Mouse (Mus musculus) neural tube, embryonic 13.5 days (tissue): Measurements from ENCODE around the gene Cmtm7. TPM values are rescaled to one million over a fixed set of nuclear protein-coding genes. Genes with fewer than 3 reads are reported as not detected.
A peak's percentile ranks its signal among the peaks of the same experiment; 100 is the strongest.

ENCODE experiments used
- ATAC-seq: fragments of 200-750 bp; cut with Nextera tagmentation; 2 replicates; pipeline ENCODE4 v1.8.0; 2017; ENCODE audit warnings: low read depth, mild to moderate bottlenecking, moderate TSS enrichment, moderate library complexity
- H3K27ac ChIP-seq: fragments of 300-500 bp; sonication (generic); replicated peaks from 2 replicates; pipeline ENCODE4 v1.5.1; 2015; ENCODE audit warnings: moderate library complexity, mild to moderate bottlenecking, inconsistent platforms
- H3K27me3 ChIP-seq: fragments of 300-500 bp; sonication (generic); 2 replicates; pipeline ENCODE4 v1.6.1; 2015; ENCODE audit warnings: mild to moderate bottlenecking, inconsistent platforms
- H3K36me3 ChIP-seq: fragments of 300-500 bp; sonication (generic); 2 replicates; pipeline ENCODE4 v1.6.1; 2015; ENCODE audit warnings: mild to moderate bottlenecking, inconsistent platforms
- H3K4me1 ChIP-seq: fragments of 300-500 bp; sonication (generic); replicated peaks from 2 replicates; pipeline ENCODE4 v1.6.1; 2015; ENCODE audit warnings: inconsistent platforms
- H3K4me2 ChIP-seq: fragments of 300-500 bp; sonication (generic); 2 replicates; pipeline ENCODE4 v1.6.1; 2015; ENCODE audit warnings: inconsistent platforms, mild to moderate bottlenecking, moderate library complexity
- H3K4me3 ChIP-seq: fragments of 300-500 bp; sonication (generic); 2 replicates; pipeline ENCODE4 v1.5.1; 2015; ENCODE audit warnings: mild to moderate bottlenecking, inconsistent platforms
- H3K9ac ChIP-seq: fragments of 300-500 bp; sonication (generic); 2 replicates; pipeline ENCODE4 v1.6.1; 2015; ENCODE audit warnings: moderate library complexity, mild to moderate bottlenecking, inconsistent platforms
- H3K9me3 ChIP-seq: fragments of 300-500 bp; sonication (generic); 2 replicates; pipeline ENCODE4 v1.6.1; 2016; ENCODE audit warnings: inconsistent platforms
- WGBS: fragments of 180-500 bp; shearing (Covaris S2); methylation state at CpG from one replicate; pipeline ENCODE4 v1.1.7; 2015; 5-methylcytosine and 5-hydroxymethylcytosine counted together
- polyA plus RNA-seq: library from polyadenylated mRNA; unstranded; fragments of >200 nt; fragmentation: Nextera tagmentation; extraction: Ambion mirVana; gene quantifications from 2 replicates; pipeline ENCODE4 v1.2.1, GENCODE M21; 2015

Cmtm7 gene
- 22.0 and 26.6 TPM in 2 replicates for polyA plus RNA-seq

DNA sequence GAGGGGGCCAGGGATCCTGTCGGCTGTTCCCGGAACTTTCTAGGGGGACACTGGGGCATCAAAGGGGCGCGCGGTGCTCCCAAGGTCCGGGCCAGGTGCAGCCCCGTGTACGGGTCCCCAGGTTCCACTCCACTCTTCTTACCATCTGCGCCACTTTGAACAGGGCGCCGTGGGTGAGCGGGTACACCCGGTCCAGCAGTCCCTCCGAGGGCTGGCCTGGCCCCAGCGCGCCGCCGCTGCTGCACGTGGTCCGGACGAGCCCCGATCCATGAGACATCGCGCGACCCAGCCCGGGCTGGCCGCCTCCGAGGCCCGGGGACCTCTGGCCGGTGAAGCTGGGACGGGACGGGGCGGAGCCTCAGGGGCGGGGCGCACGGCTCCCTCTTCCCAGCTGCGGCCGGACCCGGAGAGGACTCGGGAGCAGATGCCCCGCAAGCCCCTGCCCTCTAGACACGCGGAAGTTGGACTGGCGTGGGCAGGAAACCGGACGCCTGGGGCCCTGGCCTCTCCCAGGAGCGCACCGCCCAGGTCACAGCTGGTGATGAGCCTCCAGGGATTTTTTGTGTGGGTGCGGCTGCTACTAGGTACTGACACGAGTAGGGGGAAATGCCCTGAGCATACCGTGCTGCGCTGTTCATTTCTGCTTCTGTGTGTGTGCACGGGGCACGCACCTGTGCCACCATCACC is at the start of gene Cmtm7:
Gene Cmtm7, minus strand, starts transcription at position 331 of the 687 bp plus-strand sequence.
- no peaks in the 10 kb centered on the region for H3K9me3 ChIP-seq
- no peaks in the 10 kb centered on the region for H3K36me3 ChIP-seq
- H3K27ac ChIP-seq = peak within 1 kb of the TSS; percentile 46
- peaks cover 6% of the 10 kb centered on the region; the same call in 1 of the 2 replicates for H3K27me3 ChIP-seq
- peak within 1 kb of the TSS; percentile 94 for H3K4me2 ChIP-seq
- peak; percentile 74 for ATAC-seq
- peak within 1 kb of the TSS; percentile 51 for H3K4me3 ChIP-seq
- peak within 1 kb of the TSS; percentile 74 for H3K9ac ChIP-seq
- H3K4me1 ChIP-seq = peaks cover 30% of the 10 kb centered on the region
- WGBS = under 1% methylated on average over 51 of the region's 54 CpGs

GRCm38 (mm10) chr9:114830351-114830750 is 48.7 kb upstream of the Cmtm7 start:
- Histone ChIP-seq H3K4me1 (peaks cover 10% of the 10 kb centered on the region; the same call in 1 of the 2 replicates), H3K27me3 (no peaks in the 10 kb centered on the region), H3K27ac (no peak overlapping the region), H3K9me3 (no peaks in the 10 kb centered on the region), H3K4me2 (no peak overlapping the region), H3K9ac (no peak overlapping the region), H3K4me3 (no peak overlapping the region), H3K36me3 (no peaks in the 10 kb centered on the region)
- WGBS = 27% methylated on average over 7 of the region's 7 CpGs
- no peak for ATAC-seq

GRCm38 (mm10) chr9:114829669-114830068 is 48.0 kb upstream of the Cmtm7 start:
- 89% methylated on average over 8 of the region's 8 CpGs for WGBS
- no peak for ATAC-seq
- H3K27me3 ChIP-seq = no peaks in the 10 kb centered on the region

DNA sequence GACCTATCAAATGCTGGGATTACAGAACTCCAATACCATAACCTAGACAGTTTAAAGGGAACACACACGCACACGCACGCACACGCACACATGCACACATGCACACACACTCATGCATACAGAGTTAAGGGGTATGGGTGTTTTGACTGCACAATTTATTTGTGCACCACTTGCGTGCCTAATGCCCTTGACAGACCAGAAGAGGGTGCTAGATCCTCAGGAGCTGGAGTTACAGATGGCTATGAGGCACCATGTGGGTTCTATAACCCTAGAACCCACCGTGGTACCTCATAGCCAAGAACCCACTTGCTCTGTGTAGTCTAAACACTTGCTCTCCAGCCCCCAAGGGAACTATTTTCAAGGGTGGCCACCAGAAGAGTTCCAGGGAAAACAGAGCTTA is 46.7 kb upstream of the Cmtm7 start:
- Histone ChIP-seq H3K27me3 (no peaks in the 10 kb centered on the region), H3K9ac (no peak overlapping the region), H3K36me3 (no peaks in the 10 kb centered on the region), H3K4me3 (no peak overlapping the region), H3K4me1 (peaks cover 10% of the 10 kb centered on the region; the same call in 1 of the 2 replicates), H3K4me2 (no peak overlapping the region), H3K27ac (no peak overlapping the region), H3K9me3 (no peaks in the 10 kb centered on the region)
- ATAC-seq = no peak
- 97% methylated on average over 6 of the region's 6 CpGs for WGBS

More at GRCm38 (mm10) chr9:114829669-114830068, 48.0 kb upstream of the Cmtm7 start:
- Histone ChIP-seq H3K27ac (no peak overlapping the region), H3K4me3 (no peak overlapping the region), H3K4me2 (no peak overlapping the region), H3K4me1 (peaks cover 10% of the 10 kb centered on the region; the same call in 1 of the 2 replicates), H3K9ac (no peak overlapping the region), H3K36me3 (no peaks in the 10 kb centered on the region), H3K9me3 (no peaks in the 10 kb centered on the region)

DNA sequence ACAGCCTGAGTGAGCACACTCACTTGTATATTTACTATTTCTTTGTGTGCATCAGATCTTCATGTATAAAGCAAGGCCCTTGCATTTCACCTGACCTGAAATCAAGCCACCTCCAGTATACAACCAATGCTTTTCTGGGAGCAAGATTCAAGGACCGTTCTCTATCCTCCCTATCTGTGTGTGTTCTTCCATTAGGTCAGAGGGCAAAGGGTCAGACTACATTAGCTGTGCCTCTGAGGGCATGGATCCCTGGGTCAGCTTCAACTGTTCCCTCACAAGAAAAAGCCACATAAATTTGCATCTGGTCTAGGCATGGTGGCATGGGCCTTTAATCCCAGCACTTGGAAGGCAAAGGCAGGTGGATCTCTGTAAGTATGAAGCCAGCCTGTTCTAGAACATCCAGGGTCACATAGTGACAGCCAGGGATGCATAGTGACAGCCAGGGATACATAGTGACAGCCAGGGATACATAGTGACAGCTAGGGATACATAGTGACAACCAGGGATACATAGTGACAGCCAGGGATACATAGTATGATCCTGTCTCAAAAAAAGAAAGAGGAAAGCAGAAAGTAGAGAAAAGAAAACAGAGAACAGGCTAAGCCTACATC is 45.7 kb upstream of the Cmtm7 start:
- Histone ChIP-seq H3K27me3 (no peaks in the 10 kb centered on the region), H3K36me3 (no peaks in the 10 kb centered on the region), H3K27ac (no peak overlapping the region), H3K4me2 (no peak overlapping the region), H3K4me1 (peaks cover 10% of the 10 kb centered on the region; the same call in 1 of the 2 replicates), H3K9ac (no peak overlapping the region), H3K9me3 (no peaks in the 10 kb centered on the region), H3K4me3 (no peak overlapping the region)
- 44% methylated on average over 1 of the region's 1 CpGs for WGBS
- no peak for ATAC-seq

- WGBS = 94% methylated on average over 7 of the region's 7 CpGs
- no peaks in the 10 kb centered on the region for H3K36me3 ChIP-seq
- no peaks in the 10 kb centered on the region for H3K27me3 ChIP-seq
These were observed 42.5 kb upstream of the Cmtm7 start for GRCm38 (mm10) chr9:114824166-114824565.

GRCm38 (mm10) chr9:114821548-114822289 is 40.1 kb upstream of the Cmtm7 start:
- no peak overlapping the region for H3K4me3 ChIP-seq
- 61% methylated on average over 15 of the region's 15 CpGs for WGBS
- H3K4me1 ChIP-seq = no peaks in the 10 kb centered on the region
- no peak overlapping the region for H3K4me2 ChIP-seq
- no peak overlapping the region for H3K27ac ChIP-seq
- ATAC-seq = no peak
- no peaks in the 10 kb centered on the region for H3K36me3 ChIP-seq
- no peaks in the 10 kb centered on the region for H3K9me3 ChIP-seq
- H3K9ac ChIP-seq = no peak overlapping the region
- no peaks in the 10 kb centered on the region for H3K27me3 ChIP-seq

More at GRCm38 (mm10) chr9:114824166-114824565, 42.5 kb upstream of the Cmtm7 start:
- no peaks in the 10 kb centered on the region for H3K4me1 ChIP-seq
- H3K9me3 ChIP-seq = no peaks in the 10 kb centered on the region
- H3K4me2 ChIP-seq = no peak overlapping the region
- no peak for ATAC-seq
- H3K9ac ChIP-seq = no peak overlapping the region
- H3K27ac ChIP-seq = no peak overlapping the region
- no peak overlapping the region for H3K4me3 ChIP-seq

DNA sequence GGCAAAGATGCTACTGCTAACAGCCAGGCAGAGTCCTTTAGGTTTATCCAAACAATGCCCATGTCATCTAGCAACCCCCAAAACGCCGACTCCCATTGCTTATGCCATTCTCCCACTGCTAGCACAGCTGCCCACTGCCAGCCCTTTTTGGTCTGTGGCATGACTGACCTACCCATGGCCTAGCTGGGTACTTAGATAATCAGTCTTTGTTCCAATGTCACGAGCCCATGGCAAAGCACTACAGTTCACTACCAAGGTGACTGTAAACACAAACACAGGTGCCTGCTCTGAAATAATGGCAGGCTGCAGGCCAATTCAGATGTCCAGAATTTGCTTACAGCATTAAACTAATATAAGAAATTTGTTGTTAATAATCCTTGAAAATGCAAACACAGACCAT is 37.3 kb upstream of the Cmtm7 start:
- Histone ChIP-seq H3K27me3 (no peaks in the 10 kb centered on the region), H3K36me3 (no peaks in the 10 kb centered on the region), H3K4me3 (no peak overlapping the region), H3K9ac (no peak overlapping the region), H3K4me2 (no peak overlapping the region), H3K27ac (no peak overlapping the region), H3K4me1 (no peaks in the 10 kb centered on the region), H3K9me3 (no peaks in the 10 kb centered on the region)
- no peak for ATAC-seq
- 85% methylated on average over 3 of the region's 3 CpGs for whole genome bisulfite sequencing

- no peak for ATAC-seq
- Histone ChIP-seq H3K27me3 (no peaks in the 10 kb centered on the region), H3K4me1 (no peaks in the 10 kb centered on the region), H3K27ac (no peak overlapping the region), H3K4me2 (no peak overlapping the region), H3K4me3 (no peak overlapping the region), H3K9ac (no peak overlapping the region), H3K9me3 (no peaks in the 10 kb centered on the region), H3K36me3 (no peaks in the 10 kb centered on the region)
- 76% methylated on average over 7 of the region's 7 CpGs for WGBS
These were observed 35.4 kb upstream of the Cmtm7 start for GRCm38 (mm10) chr9:114817012-114817411.

- Histone ChIP-seq H3K9ac (no peak overlapping the region), H3K4me3 (no peak overlapping the region), H3K4me2 (no peak overlapping the region), H3K9me3 (no peaks in the 10 kb centered on the region), H3K36me3 (no peaks in the 10 kb centered on the region), H3K27ac (no peak overlapping the region), H3K27me3 (no peaks in the 10 kb centered on the region), H3K4me1 (no peaks in the 10 kb centered on the region)
- 93% methylated on average over 7 of the region's 7 CpGs for WGBS
- no peak for ATAC-seq
These were observed 34.5 kb upstream of the Cmtm7 start for GRCm38 (mm10) chr9:114816121-114816520.

- Histone ChIP-seq H3K27ac (no peak overlapping the region), H3K9me3 (no peaks in the 10 kb centered on the region), H3K9ac (no peak overlapping the region), H3K4me1 (no peaks in the 10 kb centered on the region), H3K4me2 (no peak overlapping the region), H3K4me3 (no peak overlapping the region), H3K36me3 (no peaks in the 10 kb centered on the region), H3K27me3 (no peaks in the 10 kb centered on the region)
- WGBS = 81% methylated on average over 4 of the region's 4 CpGs
- no peak for ATAC-seq
These were observed 33.7 kb upstream of the Cmtm7 start for GRCm38 (mm10) chr9:114815315-114815714.

GRCm38 (mm10) chr9:114812001-114812400 is 30.3 kb upstream of the Cmtm7 start:
- Histone ChIP-seq H3K4me3 (no peak overlapping the region), H3K9me3 (no peaks in the 10 kb centered on the region), H3K27ac (no peak overlapping the region), H3K9ac (no peak overlapping the region), H3K36me3 (no peaks in the 10 kb centered on the region), H3K27me3 (no peaks in the 10 kb centered on the region), H3K4me2 (no peak overlapping the region), H3K4me1 (no peaks in the 10 kb centered on the region)
- WGBS = 85% methylated on average over 4 of the region's 4 CpGs
- ATAC-seq = no peak
